Mouse (Mus musculus) erythroblast, embryonic 14.5 days (primary cell): Measurements from ENCODE around the gene Fah. TPM values are rescaled to one million over a fixed set of nuclear protein-coding genes. Genes with fewer than 3 reads are reported as not detected.

Experiments used
- H3K27me3 ChIP-seq: 2 replicates; pipeline ENCODE4 v1.6.1; 2012; ENCODE audit warnings: inconsistent platforms; ENCODE audit not compliant: control insufficient read depth
- H3K36me3 ChIP-seq: 2 replicates; pipeline ENCODE4 v1.6.1; 2012; ENCODE audit warnings: mild to moderate bottlenecking, inconsistent platforms; ENCODE audit not compliant: control insufficient read depth
- H3K4me1 ChIP-seq: 2 replicates; pipeline ENCODE4 v1.6.1; 2012; ENCODE audit warnings: inconsistent platforms; ENCODE audit not compliant: control insufficient read depth
- H3K4me3 ChIP-seq: replicated peaks from 2 replicates; pipeline ENCODE3; 2012; ENCODE audit warnings: moderate library complexity, mild to moderate bottlenecking, inconsistent platforms
- H3K9me3 ChIP-seq: 2 replicates; pipeline ENCODE4 v1.6.1; 2012; ENCODE audit warnings: low read length, inconsistent platforms, mixed read lengths; ENCODE audit not compliant: control insufficient read depth
- GATA1 ChIP-seq: IDR thresholded peaks from 2 replicates; pipeline ENCODE4 v1.6.1; 2012; ENCODE audit warnings: low read length, inconsistent platforms, mixed read lengths
- TAL1 ChIP-seq: IDR thresholded peaks from 3 replicates; pipeline ENCODE4 v1.6.1; 2012; ENCODE audit warnings: low read length, inconsistent platforms, mixed read lengths
- polyA plus RNA-seq: library from polyadenylated mRNA; stranded (reverse); fragments of >175 nt; gene quantifications from 2 replicates; pipeline ENCODE4 v1.2.3, GENCODE M21; 2012

The Fah gene
- polyA plus RNA-seq, 1 experiment = 0.35 TPM

- H3K4me1 ChIP-seq = no peaks in the 10 kb centered on the region
- no peaks in the 10 kb centered on the region for H3K9me3 ChIP-seq
- H3K4me3 ChIP-seq = no peak overlapping the region
- H3K27me3 ChIP-seq = no peaks in the 10 kb centered on the region
- TF ChIP-seq TAL1 (no peak), GATA1 (no peak)
- no peaks in the 10 kb centered on the region for H3K36me3 ChIP-seq
Observed at GRCm38 (mm10) chr7:84546667-84547066, 59.9 kb downstream of the Fah start.

- Histone ChIP-seq H3K4me1 (no peaks in the 10 kb centered on the region), H3K9me3 (no peaks in the 10 kb centered on the region), H3K4me3 (no peak overlapping the region), H3K27me3 (no peaks in the 10 kb centered on the region), H3K36me3 (no peaks in the 10 kb centered on the region)
- TF ChIP-seq TAL1 (no peak), GATA1 (no peak)
Observed at GRCm38 (mm10) chr7:84544946-84545345, 61.6 kb downstream of the Fah start.

Other genes with a start within 250 kb of the Fah start
- gene Arnt2, start 196.5 kb downstream of the Fah start, polyA plus RNA-seq = 0.01 TPM in 1 of 2 replicates, not detected in the other
- not detected in 2 replicates for gene Gm2115, start 77.8 kb downstream of the Fah start, polyA plus RNA-seq
- 8.4 and 10.1 TPM in 2 replicates for gene Zfand6, start 83.2 kb upstream of the Fah start, polyA plus RNA-seq
- gene Olfr291, start 246.8 kb upstream of the Fah start, polyA plus RNA-seq = 0.03 TPM in 1 of 2 replicates, not detected in the other